Mouse (Mus musculus) left cerebral cortex, adult 9 months (tissue): ENCODE results near the gene Cd160.
A peak's percentile ranks its signal among the peaks of the same experiment; 100 is the strongest.

ENCODE experiments used
- DNase-seq, 2 experiments: peaks; one replicate each; pipeline ENCODE4 v3.0.0; 2022; ENCODE audit warnings: low spot score in 2 of 2

Gene Cd160

GRCm38 (mm10) chr3:96759695-96760094 lies 69.5 kb downstream of the Cd160 start:
- peak in 1 of 2 experiments; percentile 28 for DNase-seq

GRCm38 (mm10) chr3:96757691-96758090 lies 71.5 kb downstream of the Cd160 start:
- no peak for DNase-seq

- DNase-seq, result no peak
These were observed 73.2 kb downstream of the Cd160 start for GRCm38 (mm10) chr3:96755935-96756334.
